Mouse (Mus musculus): Measurements from ENCODE around the gene Ovol3.

The Ovol3 gene

GRCm38 (mm10) chr7:30194101-30194831, 41.3 kb downstream of the Ovol3 start:
- DNase-seq (ENCODE audit: low spot score in 2 of 2): peak in 1 of 2 experiments; percentile 44

- DNase-seq (ENCODE audit: low spot score in 2 of 2): peak; percentile 55 to 64
These were observed 41.9 kb downstream of the Ovol3 start for GRCm38 (mm10) chr7:30193581-30194100.

GRCm38 (mm10) chr7:30193013-30193412, 42.5 kb downstream of the Ovol3 start:
- DNase-seq (ENCODE audit: low spot score in 2 of 2): no peak

GRCm38 (mm10) chr7:30192088-30192487, 43.4 kb downstream of the Ovol3 start:
- no peak for DNase-seq (ENCODE audit: low spot score in 2 of 2)

- DNase-seq (ENCODE audit: low spot score in 2 of 2): no peak
These were observed 46.4 kb downstream of the Ovol3 start for GRCm38 (mm10) chr7:30189116-30189491.

- DNase-seq (ENCODE audit: low spot score in 2 of 2): no peak
These were observed 47.0 kb downstream of the Ovol3 start for GRCm38 (mm10) chr7:30188344-30189115.

- DNase-seq (ENCODE audit: low spot score in 2 of 2): no peak
These were observed 50.7 kb downstream of the Ovol3 start for GRCm38 (mm10) chr7:30184641-30185348.

GRCm38 (mm10) chr7:30183879-30184289, 51.6 kb downstream of the Ovol3 start, which contains the start of gene Cox7a1:
TSS of gene Cox7a1 (plus strand) at chr7:30184144.
- DNase-seq (ENCODE audit: low spot score in 2 of 2): peak; percentile 42 to 56

Data from frontal cortex, postnatal 36 days (tissue).